Mouse (Mus musculus) liver, embryonic 11.5 days (tissue): Measurements from ENCODE around the gene Kcng1. TPM values are rescaled to one million over a fixed set of nuclear protein-coding genes. Genes with fewer than 3 reads are reported as not detected.

Experiments used
- ATAC-seq: fragments of 200-750 bp; cut with Nextera tagmentation; replicated peaks from 2 replicates; pipeline ENCODE4 v1.8.0; 2017; ENCODE audit warnings: moderate number of reproducible peaks, mild to moderate bottlenecking, moderate TSS enrichment, moderate library complexity; ENCODE audit not compliant: low FRiP score
- DNase-seq: peaks from one replicate; pipeline ENCODE4 v3.0.0-alpha.2; 2017; ENCODE audit warnings: low spot score
- H3K27ac ChIP-seq: fragments of 300-500 bp; sonication (generic); 2 replicates; pipeline ENCODE4 v1.5.1; 2014; ENCODE audit warnings: mild to moderate bottlenecking, low read depth, low read length, control low read depth
- H3K27me3 ChIP-seq: fragments of 300-500 bp; sonication (generic); replicated peaks from 2 replicates; pipeline ENCODE4 v1.6.1; 2014; ENCODE audit warnings: low read length, mixed read lengths; ENCODE audit not compliant: control insufficient read depth, insufficient read depth
- H3K36me3 ChIP-seq: fragments of 300-500 bp; sonication (generic); 2 replicates; pipeline ENCODE4 v1.6.1; 2014; ENCODE audit warnings: mild to moderate bottlenecking, low read length, moderate library complexity, mixed read lengths; ENCODE audit not compliant: control insufficient read depth, insufficient read depth
- H3K4me1 ChIP-seq: fragments of 300-500 bp; sonication (generic); replicated peaks from 2 replicates; pipeline ENCODE4 v1.6.1; 2014; ENCODE audit warnings: low read length, mixed read lengths; ENCODE audit not compliant: control insufficient read depth, insufficient read depth
- H3K4me2 ChIP-seq: fragments of 300-500 bp; sonication (generic); 2 replicates; pipeline ENCODE4 v1.6.1; 2014; ENCODE audit warnings: mild to moderate bottlenecking, control low read depth, moderate library complexity
- H3K4me3 ChIP-seq: fragments of 300-500 bp; sonication (generic); 2 replicates; pipeline ENCODE4 v1.5.1; 2014; ENCODE audit warnings: low read depth, low read length, control low read depth
- H3K9ac ChIP-seq: fragments of 300-500 bp; sonication (generic); 2 replicates; pipeline ENCODE4 v1.6.1; 2014; ENCODE audit warnings: low read depth, low read length, control low read depth
- H3K9me3 ChIP-seq: fragments of 300-500 bp; sonication (generic); 2 replicates; pipeline ENCODE4 v1.6.1; 2016; ENCODE audit warnings: low read length, inconsistent platforms, mixed read lengths; ENCODE audit not compliant: control insufficient read depth
- WGBS: fragments of 180-500 bp; shearing (Covaris S2); extraction: QIAGEN DNeasy Blood & Tissue Kit; methylation state at CpG from one replicate; pipeline ENCODE4 v1.1.7; 2014; 5-methylcytosine and 5-hydroxymethylcytosine counted together
- polyA plus RNA-seq: library from polyadenylated mRNA; unstranded; fragments of >200 nt; fragmentation: Nextera tagmentation; extraction: Ambion mirVana; gene quantifications from 2 replicates; pipeline ENCODE4 v1.2.1, GENCODE M21; 2014

Kcng1 gene
- polyA plus RNA-seq, 1 experiment from 2014 or later: 0.95 TPM

GRCm38 (mm10) chr2:168299650-168300049 lies 18.1 kb upstream of the Kcng1 start:
- no peaks in the 10 kb centered on the region for H3K4me1 ChIP-seq
- no peak overlapping the region for H3K27ac ChIP-seq
- 76% methylated on average over 8 of the region's 8 CpGs for WGBS
- H3K9me3 ChIP-seq: no peaks in the 10 kb centered on the region
- H3K36me3 ChIP-seq: no peaks in the 10 kb centered on the region
- no peak overlapping the region for H3K4me2 ChIP-seq
- no peak overlapping the region for H3K4me3 ChIP-seq
- H3K9ac ChIP-seq: no peak overlapping the region
- ATAC-seq (no peak), DNase-seq (no peak)
- peaks cover 7% of the 10 kb centered on the region; the same call in 1 of the 2 replicates for H3K27me3 ChIP-seq

GRCm38 (mm10) chr2:168296530-168296929 lies 15.0 kb upstream of the Kcng1 start:
- ATAC-seq (no peak), DNase-seq (no peak)
- no peak overlapping the region for H3K9ac ChIP-seq
- no peaks in the 10 kb centered on the region for H3K36me3 ChIP-seq
- peaks cover 9% of the 10 kb centered on the region; the same call in 1 of the 2 replicates for H3K27me3 ChIP-seq
- WGBS: 81% methylated on average over 10 of the region's 10 CpGs
- H3K4me3 ChIP-seq: no peak overlapping the region
- no peak overlapping the region for H3K4me2 ChIP-seq
- H3K9me3 ChIP-seq: no peaks in the 10 kb centered on the region
- H3K27ac ChIP-seq: no peak overlapping the region
- no peaks in the 10 kb centered on the region; the same call in 1 of the 2 replicates for H3K4me1 ChIP-seq

GRCm38 (mm10) chr2:168292521-168292920 lies 11.0 kb upstream of the Kcng1 start:
- Histone ChIP-seq H3K36me3 (no peaks in the 10 kb centered on the region), H3K9me3 (no peaks in the 10 kb centered on the region), H3K4me1 (no peaks in the 10 kb centered on the region; the same call in 1 of the 2 replicates), H3K4me2 (no peak overlapping the region), H3K27me3 (peaks cover 16% of the 10 kb centered on the region), H3K9ac (no peak overlapping the region), H3K27ac (no peak overlapping the region), H3K4me3 (no peak overlapping the region)
- no peak for ATAC-seq
- 20% methylated on average over 6 of the region's 6 CpGs for WGBS
- DNase-seq: no peak

- Histone ChIP-seq H3K9me3 (no peaks in the 10 kb centered on the region), H3K36me3 (no peaks in the 10 kb centered on the region), H3K4me1 (no peaks in the 10 kb centered on the region; the same call in 1 of the 2 replicates), H3K27me3 (peaks cover 16% of the 10 kb centered on the region), H3K4me2 (no peak overlapping the region), H3K27ac (no peak overlapping the region), H3K4me3 (no peak overlapping the region), H3K9ac (no peak overlapping the region)
- WGBS: 10% methylated on average over 10 of the region's 10 CpGs
- ATAC-seq (no peak; the same call in 1 of the 2 replicates), DNase-seq (no peak)
Observed at GRCm38 (mm10) chr2:168292041-168292440, 10.5 kb upstream of the Kcng1 start.

GRCm38 (mm10) chr2:168289851-168290250 lies 8.3 kb upstream of the Kcng1 start:
- 66% methylated on average over 2 of the region's 2 CpGs for WGBS
- Histone ChIP-seq H3K4me1 (no peaks in the 10 kb centered on the region; the same call in 1 of the 2 replicates), H3K9ac (no peak overlapping the region), H3K4me2 (no peak overlapping the region), H3K4me3 (no peak overlapping the region), H3K27me3 (peaks cover 16% of the 10 kb centered on the region), H3K36me3 (no peaks in the 10 kb centered on the region), H3K9me3 (no peaks in the 10 kb centered on the region), H3K27ac (no peak overlapping the region)
- ATAC-seq: no peak
- no peak for DNase-seq

GRCm38 (mm10) chr2:168289016-168289415 lies 7.5 kb upstream of the Kcng1 start:
- no peak overlapping the region for H3K9ac ChIP-seq
- H3K4me3 ChIP-seq: no peak overlapping the region
- ATAC-seq (no peak), DNase-seq (no peak)
- H3K4me2 ChIP-seq: no peak overlapping the region
- no peaks in the 10 kb centered on the region for H3K36me3 ChIP-seq
- 52% methylated on average over 9 of the region's 9 CpGs for WGBS
- no peaks in the 10 kb centered on the region; the same call in 1 of the 2 replicates for H3K4me1 ChIP-seq
- no peak overlapping the region for H3K27ac ChIP-seq
- H3K9me3 ChIP-seq: no peaks in the 10 kb centered on the region
- peaks cover 18% of the 10 kb centered on the region for H3K27me3 ChIP-seq

GRCm38 (mm10) chr2:168286987-168287386 lies 5.5 kb upstream of the Kcng1 start:
- DNase-seq: no peak
- Histone ChIP-seq H3K9ac (no peak overlapping the region), H3K27me3 (peaks cover 32% of the 10 kb centered on the region), H3K36me3 (no peaks in the 10 kb centered on the region), H3K27ac (no peak overlapping the region), H3K4me1 (no peaks in the 10 kb centered on the region), H3K4me2 (no peak overlapping the region), H3K9me3 (no peaks in the 10 kb centered on the region), H3K4me3 (no peak overlapping the region)
- 15% methylated on average over 3 of the region's 3 CpGs for WGBS
- ATAC-seq: no peak

- Histone ChIP-seq H3K9me3 (no peaks in the 10 kb centered on the region), H3K9ac (no peak overlapping the region), H3K27ac (no peak overlapping the region), H3K4me1 (peaks cover 8% of the 10 kb centered on the region; the same call in 1 of the 2 replicates), H3K4me3 (no peak overlapping the region), H3K4me2 (no peak overlapping the region), H3K36me3 (no peaks in the 10 kb centered on the region), H3K27me3 (peaks cover 51% of the 10 kb centered on the region)
- WGBS: 74% methylated on average over 6 of the region's 6 CpGs
- DNase-seq (no peak), ATAC-seq (no peak)
Observed at GRCm38 (mm10) chr2:168285143-168285542, 3.6 kb upstream of the Kcng1 start.
